Mouse (Mus musculus) hindbrain, embryonic 11.5 days (tissue): ENCODE measurements at regions not wholly inside any gene's neighbourhood (a gene's known extent, or its start where the extent isn't known, plus 50 kb on each side); places are given as distances from the start of the nearest gene placed in this dataset.

ENCODE experiments used
- ATAC-seq: fragments of 200-750 bp; cut with Nextera tagmentation; 2 replicates; pipeline ENCODE4 v1.8.0; 2017; ENCODE audit warnings: mild to moderate bottlenecking, moderate TSS enrichment, moderate library complexity; ENCODE audit not compliant: low FRiP score
- DNase-seq: peaks from one replicate; pipeline ENCODE4 v3.0.0-alpha.2; 2015; ENCODE audit warnings: low spot score
- H3K27ac ChIP-seq: fragments of 300-500 bp; sonication (generic); 2 replicates; pipeline ENCODE4 v1.5.1; 2014; ENCODE audit warnings: mild to moderate bottlenecking, low read depth, low read length
- H3K27me3 ChIP-seq: fragments of 300-500 bp; sonication (generic); 2 replicates; pipeline ENCODE4 v1.6.1; 2014; ENCODE audit warnings: mild to moderate bottlenecking, low read length, moderate library complexity, mixed read lengths; ENCODE audit not compliant: control insufficient read depth, insufficient read depth
- H3K36me3 ChIP-seq: fragments of 300-500 bp; sonication (generic); 2 replicates; pipeline ENCODE4 v1.6.1; 2014; ENCODE audit warnings: mild to moderate bottlenecking, low read length, moderate library complexity, mixed read lengths; ENCODE audit not compliant: control insufficient read depth, insufficient read depth
- H3K4me1 ChIP-seq: fragments of 300-500 bp; sonication (generic); replicated peaks from 2 replicates; pipeline ENCODE4 v1.6.1; 2014; ENCODE audit warnings: low read length, mixed read lengths; ENCODE audit not compliant: control insufficient read depth, insufficient read depth
- H3K4me2 ChIP-seq: fragments of 300-500 bp; sonication (generic); replicated peaks from 2 replicates; pipeline ENCODE4 v1.6.1; 2014; ENCODE audit warnings: mild to moderate bottlenecking, low read depth, low read length
- H3K4me3 ChIP-seq: fragments of 300-500 bp; sonication (generic); 2 replicates; pipeline ENCODE4 v1.5.1; 2014; ENCODE audit warnings: low read depth, low read length
- H3K9ac ChIP-seq: fragments of 300-500 bp; sonication (generic); 2 replicates; pipeline ENCODE4 v1.6.1; 2014; ENCODE audit warnings: low read depth, low read length
- H3K9me3 ChIP-seq: fragments of 300-500 bp; sonication (generic); 2 replicates; pipeline ENCODE4 v1.6.1; 2016; ENCODE audit warnings: low read length; ENCODE audit not compliant: control insufficient read depth
- WGBS: fragments of 180-500 bp; shearing (Covaris S2); extraction: QIAGEN DNeasy Blood & Tissue Kit; methylation state at CpG from one replicate; pipeline ENCODE4 v1.1.7; 2014; 5-methylcytosine and 5-hydroxymethylcytosine counted together

GRCm38 (mm10) chr10:99635796-99636195 is 123.7 kb downstream of the Csl start:
- Histone ChIP-seq H3K4me3 (no peak overlapping the region), H3K9ac (no peak overlapping the region), H3K27ac (no peak overlapping the region), H3K27me3 (no peaks in the 10 kb centered on the region), H3K4me2 (no peak overlapping the region), H3K9me3 (no peaks in the 10 kb centered on the region), H3K36me3 (no peaks in the 10 kb centered on the region), H3K4me1 (no peaks in the 10 kb centered on the region)
- no peak for DNase-seq
- 88% methylated on average over 4 of the region's 4 CpGs for WGBS
- ATAC-seq, result no peak

- 88% methylated on average over 7 of the region's 7 CpGs for WGBS
- Histone ChIP-seq H3K9me3 (no peaks in the 10 kb centered on the region), H3K4me2 (no peak overlapping the region), H3K9ac (no peak overlapping the region), H3K36me3 (no peaks in the 10 kb centered on the region), H3K27ac (no peak overlapping the region), H3K4me3 (no peak overlapping the region), H3K4me1 (no peaks in the 10 kb centered on the region), H3K27me3 (no peaks in the 10 kb centered on the region)
- ATAC-seq (no peak), DNase-seq (no peak)
Measured at GRCm38 (mm10) chr10:99639022-99639421, 120.4 kb downstream of the Csl start.

- H3K9me3 ChIP-seq, result no peaks in the 10 kb centered on the region
- no peaks in the 10 kb centered on the region for H3K4me1 ChIP-seq
- H3K36me3 ChIP-seq, result no peaks in the 10 kb centered on the region
- H3K4me3 ChIP-seq, result no peak overlapping the region
- no peak overlapping the region for H3K4me2 ChIP-seq
- WGBS, result 60% methylated on average over 5 of the region's 5 CpGs
- H3K27me3 ChIP-seq, result no peaks in the 10 kb centered on the region
- ATAC-seq (no peak; the same call in 1 of the 2 replicates), DNase-seq (no peak)
- no peak overlapping the region for H3K9ac ChIP-seq
- no peak overlapping the region for H3K27ac ChIP-seq
Measured at GRCm38 (mm10) chr10:99639469-99639868, 120.0 kb downstream of the Csl start.

GRCm38 (mm10) chr10:99641784-99642183 is 117.7 kb downstream of the Csl start:
- H3K4me1 ChIP-seq, result no peaks in the 10 kb centered on the region
- no peak overlapping the region for H3K4me3 ChIP-seq
- 14% methylated on average over 11 of the region's 11 CpGs for WGBS
- ATAC-seq, result peak; percentile 43; the same call in 1 of the 2 replicates
- H3K36me3 ChIP-seq, result no peaks in the 10 kb centered on the region
- DNase-seq, result peak; percentile 63
- H3K9me3 ChIP-seq, result no peaks in the 10 kb centered on the region
- no peak overlapping the region for H3K27ac ChIP-seq
- no peak overlapping the region for H3K9ac ChIP-seq
- no peak overlapping the region for H3K4me2 ChIP-seq
- no peaks in the 10 kb centered on the region for H3K27me3 ChIP-seq

GRCm38 (mm10) chr10:99642201-99642827 is 117.1 kb downstream of the Csl start:
- Histone ChIP-seq H3K27ac (no peak overlapping the region), H3K4me2 (no peak overlapping the region), H3K9me3 (no peaks in the 10 kb centered on the region), H3K4me3 (no peak overlapping the region), H3K4me1 (no peaks in the 10 kb centered on the region), H3K36me3 (no peaks in the 10 kb centered on the region), H3K9ac (no peak overlapping the region), H3K27me3 (no peaks in the 10 kb centered on the region)
- WGBS, result 73% methylated on average over 4 of the region's 4 CpGs
- no peak for DNase-seq
- no peak for ATAC-seq

- 56% methylated on average over 2 of the region's 2 CpGs for WGBS
- no peaks in the 10 kb centered on the region for H3K4me1 ChIP-seq
Measured at GRCm38 (mm10) chr10:99644981-99645380, 114.5 kb downstream of the Csl start.

GRCm38 (mm10) chr10:99652011-99652410 is 107.4 kb downstream of the Csl start:
- Histone ChIP-seq H3K27ac (no peak overlapping the region), H3K9ac (no peak overlapping the region), H3K4me2 (no peak overlapping the region), H3K27me3 (no peaks in the 10 kb centered on the region), H3K36me3 (no peaks in the 10 kb centered on the region), H3K4me3 (no peak overlapping the region), H3K4me1 (no peaks in the 10 kb centered on the region), H3K9me3 (no peaks in the 10 kb centered on the region)
- DNase-seq, result no peak
- ATAC-seq, result no peak
- 94% methylated on average over 1 of the region's 1 CpGs for WGBS

More at GRCm38 (mm10) chr10:99644981-99645380, 114.5 kb downstream of the Csl start:
- Histone ChIP-seq H3K27ac (no peak overlapping the region), H3K36me3 (no peaks in the 10 kb centered on the region), H3K27me3 (no peaks in the 10 kb centered on the region), H3K9me3 (no peaks in the 10 kb centered on the region), H3K9ac (no peak overlapping the region), H3K4me3 (no peak overlapping the region), H3K4me2 (no peak overlapping the region)
- peak; percentile 13 for DNase-seq
- ATAC-seq, result no peak

GRCm38 (mm10) chr10:99654284-99654683 is 105.2 kb downstream of the Csl start:
- H3K36me3 ChIP-seq, result no peaks in the 10 kb centered on the region
- WGBS, result 89% methylated on average over 4 of the region's 4 CpGs

GRCm38 (mm10) chr10:99676557-99677098 is 82.8 kb downstream of the Csl start:
- Histone ChIP-seq H3K36me3 (no peaks in the 10 kb centered on the region), H3K27me3 (no peaks in the 10 kb centered on the region), H3K4me3 (no peak overlapping the region), H3K27ac (no peak overlapping the region), H3K9me3 (no peaks in the 10 kb centered on the region), H3K9ac (no peak overlapping the region), H3K4me2 (no peak overlapping the region), H3K4me1 (no peaks in the 10 kb centered on the region)
- DNase-seq (no peak), ATAC-seq (no peak)
- 82% methylated on average over 3 of the region's 3 CpGs for WGBS

More at GRCm38 (mm10) chr10:99654284-99654683, 105.2 kb downstream of the Csl start:
- DNase-seq, result no peak
- no peaks in the 10 kb centered on the region for H3K27me3 ChIP-seq
- no peak overlapping the region for H3K27ac ChIP-seq
- no peak overlapping the region for H3K9ac ChIP-seq
- H3K4me2 ChIP-seq, result no peak overlapping the region
- H3K9me3 ChIP-seq, result no peaks in the 10 kb centered on the region
- no peak for ATAC-seq
- no peak overlapping the region for H3K4me3 ChIP-seq
- no peaks in the 10 kb centered on the region for H3K4me1 ChIP-seq
